Mouse (Mus musculus) yolk sac, embryonic 10.5 days (tissue): ENCODE measurements around the gene Rif1.

Experiments
- DNase-seq: peaks from one replicate; pipeline ENCODE4 v3.0.0-alpha.2; 2017; ENCODE audit warnings: low spot score

Gene Rif1

DNA sequence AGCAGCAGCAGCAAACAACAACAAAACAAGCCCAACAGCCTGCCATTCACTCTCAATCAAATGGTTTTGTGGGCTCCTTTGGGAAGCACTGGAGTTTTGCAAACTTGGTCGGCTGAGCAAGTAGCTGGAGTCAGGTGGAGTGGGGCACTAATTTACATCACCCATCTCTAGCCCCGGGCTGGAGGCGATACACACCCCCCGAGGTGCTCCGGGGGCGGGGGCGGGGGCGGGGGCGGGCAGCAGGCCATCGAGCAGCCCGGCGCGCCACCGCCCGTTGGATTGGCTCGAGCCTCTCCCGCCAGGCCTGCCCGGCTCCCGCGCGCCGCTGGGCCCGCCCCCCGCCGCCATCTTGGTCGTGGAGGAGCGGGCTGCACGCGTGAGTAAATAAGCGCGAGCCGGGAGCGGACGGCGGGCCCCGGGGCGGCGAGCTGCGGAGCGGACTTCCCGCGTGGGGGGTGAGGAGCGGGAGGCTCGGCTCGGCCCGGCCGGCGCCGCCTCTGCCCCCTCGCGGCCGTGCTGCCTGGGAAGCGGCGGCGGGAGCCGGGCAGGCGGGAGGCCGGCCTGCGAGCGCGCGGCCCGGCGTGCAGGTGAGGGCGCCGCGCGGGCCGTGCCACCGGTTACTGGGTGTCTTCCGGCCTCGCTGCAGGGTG, at the start of gene Rif1:
Gene Rif1 (plus strand): TSS at position 342 of the 650 bp plus-strand sequence.
- peak; percentile 90 for DNase-seq

DNA sequence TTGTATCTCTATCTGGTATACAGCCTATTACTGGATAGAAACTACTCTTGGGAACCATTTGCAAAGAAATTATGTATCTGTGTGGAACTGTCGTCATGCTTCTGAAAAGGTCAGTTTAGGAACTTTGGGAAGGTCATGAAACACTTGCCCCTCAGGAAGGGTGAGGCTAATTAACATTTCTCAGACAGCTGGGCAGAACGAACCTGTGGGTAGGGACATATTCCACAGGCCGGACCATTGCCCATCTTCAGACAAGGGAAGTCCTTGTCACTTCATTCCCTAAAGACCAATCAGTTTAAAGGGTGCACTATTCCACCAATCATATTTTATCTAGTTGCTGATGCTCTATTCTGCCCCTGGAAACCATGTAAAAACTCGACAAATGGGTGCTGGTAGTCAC, 45.6 kb upstream of the Rif1 start:
- DNase-seq, result no peak

DNA sequence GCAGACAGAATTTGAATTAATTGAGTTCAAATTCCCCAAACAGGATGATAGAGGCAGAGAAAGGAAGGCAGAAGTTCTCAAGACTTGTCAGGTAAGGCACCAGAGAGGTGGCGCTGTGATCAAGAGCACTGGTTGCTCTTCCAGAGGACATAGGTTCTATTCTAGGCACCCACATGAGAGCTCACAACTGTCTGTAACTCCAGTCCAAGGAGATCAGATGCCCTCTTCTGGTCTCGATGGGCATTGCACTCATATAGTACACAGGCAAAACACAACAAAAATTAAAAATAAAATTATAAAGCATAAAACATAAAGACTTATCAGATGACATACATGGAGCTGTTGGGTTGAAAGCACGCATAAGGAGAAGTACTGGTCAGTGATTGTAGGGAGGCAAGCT, 43.2 kb upstream of the Rif1 start:
- DNase-seq, result no peak

GRCm38 (mm10) chr2:52031491-52031890, 41.1 kb upstream of the Rif1 start:
- no peak for DNase-seq

GRCm38 (mm10) chr2:52034601-52035000, 38.0 kb upstream of the Rif1 start:
- DNase-seq, result no peak

GRCm38 (mm10) chr2:52035144-52035543, 37.5 kb upstream of the Rif1 start:
- DNase-seq, result no peak

GRCm38 (mm10) chr2:52036929-52037595, 35.6 kb upstream of the Rif1 start:
- no peak for DNase-seq

DNA sequence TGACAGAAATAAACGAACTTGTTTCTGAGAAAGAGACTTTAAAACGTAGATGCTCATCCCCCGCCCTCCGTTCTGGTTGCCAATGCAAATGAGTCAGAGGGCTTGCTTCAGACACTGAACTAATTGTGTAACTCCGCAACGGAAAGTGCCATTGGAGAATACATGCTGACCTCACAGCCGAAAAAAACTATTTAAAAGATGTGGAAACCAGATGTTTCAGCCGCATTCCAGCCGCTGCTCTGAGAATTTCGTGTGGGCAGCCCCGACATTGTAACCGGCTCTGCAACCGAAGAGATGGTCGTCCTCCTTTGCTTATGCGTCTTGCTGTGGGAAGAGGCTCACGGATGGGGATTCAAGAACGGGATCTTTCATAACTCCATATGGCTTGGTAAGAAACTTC, 34.8 kb upstream of the Rif1 start, which contains the start of gene Tnfaip6:
Gene Tnfaip6 (plus strand): TSS at position 128 of the 400 bp plus-strand sequence.
- peak; percentile 31 for DNase-seq

DNA sequence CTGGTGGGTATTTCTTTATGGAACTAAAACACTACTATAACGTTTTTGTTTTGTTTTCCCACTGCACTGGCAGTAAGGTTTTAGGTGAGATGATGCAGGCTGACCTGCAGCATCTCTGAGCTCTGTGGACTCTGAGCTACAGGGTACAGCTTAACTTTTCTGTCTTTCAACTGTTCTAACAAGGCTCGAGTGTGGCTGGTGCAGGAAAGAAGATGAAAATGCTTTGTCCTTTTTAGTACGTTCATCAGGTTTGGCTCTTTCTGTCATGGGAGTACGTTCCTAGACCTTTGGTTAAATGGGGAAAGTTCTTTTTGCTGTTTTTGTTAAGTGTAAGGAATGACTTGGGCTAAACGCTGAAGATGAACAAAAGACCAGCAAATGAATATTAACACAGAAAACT, 34.1 kb upstream of the Rif1 start:
- DNase-seq, result no peak

- no peak for DNase-seq
Measured at GRCm38 (mm10) chr2:52039083-52039801, 33.4 kb upstream of the Rif1 start.

GRCm38 (mm10) chr2:52042132-52042531, 30.5 kb upstream of the Rif1 start:
- no peak for DNase-seq

DNA sequence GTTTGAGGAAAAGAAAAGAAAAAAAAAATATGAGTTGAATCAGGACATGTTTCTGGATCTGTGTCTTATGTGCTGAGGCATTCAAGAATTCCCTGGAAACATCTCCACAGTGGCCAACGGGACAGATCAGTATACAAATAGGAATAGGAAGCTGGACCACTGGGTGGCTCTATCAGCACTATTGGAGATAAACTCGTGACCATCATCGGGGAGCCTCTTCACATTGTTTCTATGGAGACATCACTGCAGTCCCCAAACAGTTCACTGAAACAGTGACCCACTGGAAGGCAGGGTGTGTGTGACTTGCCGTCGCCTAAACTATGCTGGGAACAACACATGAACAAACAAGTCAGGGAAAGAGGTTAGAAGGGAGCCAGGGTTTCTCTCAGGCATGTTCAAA, 29.9 kb upstream of the Rif1 start:
- DNase-seq, result no peak

DNA sequence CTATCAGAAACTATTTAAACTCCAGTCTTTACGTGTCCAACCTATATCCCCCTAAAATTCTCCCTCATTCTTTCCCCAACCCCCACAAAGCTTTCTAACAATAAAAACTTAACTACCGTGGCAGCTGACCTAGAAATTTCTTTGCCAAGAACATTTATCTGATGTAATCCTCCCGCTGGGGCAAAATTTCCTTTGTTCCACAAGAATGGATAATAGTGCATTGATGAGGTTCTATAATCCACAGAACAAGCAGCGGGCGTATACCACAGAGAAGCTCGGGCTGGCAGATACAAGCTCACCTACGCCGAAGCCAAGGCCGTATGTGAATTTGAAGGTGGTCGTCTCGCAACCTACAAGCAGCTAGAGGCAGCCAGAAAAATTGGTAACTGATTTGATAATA, 29.1 kb upstream of the Rif1 start:
- no peak for DNase-seq

DNA sequence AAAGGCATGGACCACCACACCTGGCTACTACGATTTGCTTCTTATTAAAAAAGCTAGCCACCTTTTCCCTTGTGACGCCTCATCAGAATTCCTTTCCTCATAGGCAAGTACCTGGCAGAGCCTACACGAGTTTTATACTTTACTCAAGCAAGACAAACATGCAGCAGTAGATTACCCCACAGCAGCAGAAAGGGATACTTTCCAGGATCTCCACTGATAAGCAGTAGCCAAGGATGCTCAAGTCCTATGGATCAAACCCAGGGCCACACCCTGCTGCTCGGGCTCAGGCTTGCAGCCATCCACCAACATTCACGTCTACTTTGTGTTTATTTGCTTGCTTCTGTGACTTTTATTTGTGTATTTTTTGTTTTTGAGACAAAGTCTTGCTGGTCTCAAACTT, 26.6 kb upstream of the Rif1 start:
- no peak for DNase-seq

DNA sequence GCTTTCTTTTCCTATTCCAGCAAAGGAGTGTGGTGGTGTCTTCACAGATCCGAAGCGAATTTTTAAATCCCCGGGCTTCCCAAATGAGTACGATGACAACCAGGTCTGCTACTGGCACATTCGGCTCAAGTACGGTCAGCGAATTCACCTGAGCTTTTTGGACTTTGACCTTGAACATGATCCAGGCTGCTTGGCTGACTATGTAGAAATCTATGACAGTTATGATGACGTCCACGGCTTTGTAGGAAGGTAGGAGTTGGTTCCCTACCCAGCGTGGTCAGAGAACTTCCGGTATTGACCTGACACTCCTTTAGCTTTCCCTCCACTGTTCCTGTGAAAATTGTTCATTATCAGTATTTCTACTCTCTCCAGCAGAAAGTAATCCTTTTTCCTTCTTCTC, 21.8 kb upstream of the Rif1 start:
- DNase-seq, result no peak

GRCm38 (mm10) chr2:52052335-52052734, 20.3 kb upstream of the Rif1 start:
- DNase-seq, result no peak

DNA sequence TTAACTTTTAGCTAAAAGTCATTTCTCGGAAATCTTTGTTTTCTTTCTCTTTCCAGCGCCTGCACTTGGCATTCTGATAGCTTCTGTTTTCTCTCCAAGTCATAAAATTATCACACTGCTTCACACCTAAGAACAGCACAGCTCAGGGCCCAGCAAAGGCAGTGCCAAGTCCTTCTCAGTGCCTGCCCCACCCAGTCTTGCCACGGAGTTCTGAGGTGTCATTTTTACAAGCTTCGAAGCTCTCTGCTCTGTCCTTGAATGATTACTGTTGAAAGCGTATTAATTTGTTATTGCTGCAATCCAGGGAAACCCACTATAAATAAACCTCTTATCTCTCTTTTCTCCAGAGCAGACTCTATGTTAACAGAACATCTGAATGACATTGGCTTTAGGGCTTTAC, 19.1 kb upstream of the Rif1 start:
- DNase-seq, result no peak

- DNase-seq, result no peak
Measured at GRCm38 (mm10) chr2:52055616-52056015, 17.0 kb upstream of the Rif1 start.

DNA sequence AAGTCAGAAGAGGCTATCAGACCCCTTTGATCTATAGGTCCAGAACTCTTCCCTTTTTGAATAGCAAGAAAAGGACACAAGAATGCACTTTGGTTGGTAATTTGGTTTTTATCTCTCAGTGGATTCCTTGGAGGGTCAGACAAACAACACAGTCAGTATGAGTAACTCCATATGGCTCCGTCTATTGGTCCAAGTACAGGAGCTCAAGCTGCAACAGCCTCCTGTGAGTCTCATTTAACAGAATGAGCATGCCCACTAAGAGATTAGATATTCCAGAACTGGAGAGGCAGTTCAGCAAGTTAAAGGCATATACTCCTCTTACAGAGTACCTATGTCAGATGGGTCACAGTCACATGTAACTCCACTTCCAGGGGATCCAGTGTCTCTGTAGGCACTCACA, 15.5 kb upstream of the Rif1 start:
- no peak for DNase-seq

GRCm38 (mm10) chr2:52057681-52058080, 15.0 kb upstream of the Rif1 start:
- DNase-seq, result no peak

DNA sequence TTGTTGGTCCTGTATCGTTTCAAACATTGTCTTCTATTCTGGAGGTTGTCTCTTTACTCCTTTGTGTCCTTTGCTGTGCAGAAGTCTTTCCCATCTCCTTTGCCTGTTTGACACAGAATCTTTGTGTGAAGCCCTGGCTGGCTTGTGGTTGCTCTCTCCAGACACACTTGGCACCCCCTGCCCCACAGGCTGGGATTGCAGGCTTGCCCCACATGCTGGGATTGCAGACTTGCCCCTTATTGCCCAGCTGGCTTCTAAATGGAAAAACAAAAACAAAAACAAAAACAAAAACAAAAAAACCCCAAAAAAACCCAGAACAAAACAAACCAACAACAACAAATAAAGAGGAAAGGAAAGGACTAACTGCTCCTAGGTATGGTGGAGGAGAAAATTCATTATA, 4.0 kb upstream of the Rif1 start:
- DNase-seq, result no peak

DNA sequence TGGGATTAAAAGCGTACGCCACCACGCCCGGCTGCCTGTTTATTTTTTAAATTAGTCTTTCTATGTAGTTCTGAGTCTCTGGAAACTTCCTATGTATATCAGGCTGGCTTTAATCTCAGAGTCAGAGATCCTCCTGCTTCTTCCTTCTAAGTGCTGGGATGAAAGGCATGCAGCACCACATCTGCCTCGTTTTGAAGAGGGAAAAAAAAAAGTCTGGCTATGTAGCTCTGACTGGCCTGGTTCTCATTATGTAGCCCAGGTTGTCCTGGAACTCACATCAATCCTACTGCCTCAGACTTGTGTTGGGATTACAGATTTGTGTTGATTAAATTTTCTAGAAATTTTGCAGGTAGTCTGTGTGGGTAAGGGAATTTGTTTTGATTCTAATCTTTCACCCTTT, 1.8 kb upstream of the Rif1 start:
- no peak for DNase-seq

DNA sequence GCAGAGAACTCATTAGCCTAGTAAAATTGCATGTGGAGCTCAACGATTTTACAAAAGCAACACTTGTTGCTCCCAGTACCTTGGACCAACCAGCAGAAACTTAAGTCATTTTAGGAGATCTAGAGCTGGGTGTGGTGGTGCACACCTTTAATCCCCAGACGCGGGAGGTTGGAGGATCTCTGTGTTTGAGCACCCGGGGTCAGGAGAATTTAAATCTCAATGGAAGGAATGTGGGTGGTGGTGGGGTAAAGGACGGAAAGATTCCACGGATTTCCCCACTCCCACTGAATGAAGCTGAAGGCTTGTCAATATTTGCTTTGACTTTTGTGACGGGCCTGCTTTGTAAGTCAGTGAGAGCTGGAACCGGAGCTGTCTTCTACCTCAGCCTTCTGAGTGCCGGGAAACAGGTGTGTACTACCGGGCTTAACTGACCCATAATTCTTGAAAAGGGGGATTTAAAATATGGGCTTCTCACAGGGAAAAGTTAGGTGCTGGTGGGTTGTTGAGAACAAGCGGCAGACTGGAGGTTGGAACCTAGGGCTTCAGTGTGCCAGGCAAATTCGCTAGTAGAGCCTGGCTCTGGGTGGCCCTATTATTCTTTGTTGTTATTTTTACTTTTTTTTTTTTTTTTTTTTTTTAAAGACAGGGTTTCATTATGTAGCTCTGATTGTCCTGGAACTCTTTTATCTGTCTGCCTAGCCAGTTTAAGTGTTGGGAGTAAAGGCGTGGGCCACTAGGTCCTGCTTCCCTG, 1.2 kb upstream of the Rif1 start:
- peak; percentile 6 for DNase-seq
